8 mouse cellular contexts compared by ENCODE assay signal in the genomic region with DNA sequence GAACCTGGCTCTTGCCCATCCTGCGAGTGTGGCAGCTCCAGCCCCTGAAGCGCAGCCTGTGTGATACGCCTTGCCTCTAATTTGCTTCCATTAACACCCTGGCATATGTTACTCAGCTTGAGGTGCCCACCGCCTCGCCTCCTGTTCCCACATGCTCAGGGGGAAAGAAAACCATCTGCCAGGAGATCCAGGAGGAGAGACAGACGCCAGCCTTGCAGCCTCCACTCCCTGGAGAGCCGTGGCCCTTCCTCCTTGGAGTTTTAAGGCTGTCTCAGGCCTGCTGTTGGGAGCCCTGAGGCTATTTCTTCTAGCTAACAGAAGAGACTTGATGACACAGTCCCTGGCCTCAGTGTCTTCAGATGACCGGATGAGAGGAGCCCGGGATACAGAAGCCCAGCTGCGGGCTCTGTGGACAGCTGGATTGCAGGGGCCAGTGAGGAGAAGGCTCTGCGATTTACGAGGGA. TPM values are rescaled to one million over a fixed set of nuclear protein-coding genes. Genes with fewer than 3 reads are reported as not detected.
DNase-seq lines count a peak whose midpoint lies in the region; ATAC-seq and TF ChIP-seq lines count a peak whose summit lies in the region.
"Had no signal": no experiment of that assay in that cellular context is flagged by ENCODE, and none has a peak within 500 bp of the region (broad histone marks: within the 10 kb centered on the region; RNA-seq: fewer than 3 reads in every experiment).

No protein-coding gene starts in this region.

- TF ChIP-seq POLR2A in myocyte (IDR thresholded peaks at IDR 0.05; ENCODE audit: insufficient read length, low read depth) = no peak

- no peak overlapping the region for H3K4me2 ChIP-seq in embryonic facial prominence, embryonic 11.5 days (ENCODE audit: low read depth, low read length)
- 0 out of 2 replicates have a peak overlapping the region, but pooled peaks have one; percentile 22 for H3K4me2 ChIP-seq in heart, embryonic 14.5 days (ENCODE audit: low read length)
- H3K4me2 ChIP-seq in myocyte (ENCODE audit: low read depth) = peak overlapping the region; percentile 55
- H3K4me2 ChIP-seq: liver, embryonic 13.5 days had no signal

- H3ac ChIP-seq in myocyte (ENCODE audit: control insufficient read depth, insufficient read length) = no peak overlapping the region

- no peaks in the 10 kb centered on the region for H3K9me3 ChIP-seq in embryonic facial prominence, embryonic 11.5 days (replicated peaks; ENCODE audit: control insufficient read depth, low read length)
- H3K9me3 ChIP-seq in heart, embryonic 14.5 days (ENCODE audit: control insufficient read depth, low read length) = no peaks in the 10 kb centered on the region
- H3K9me3 ChIP-seq: liver, embryonic 13.5 days had no signal

- peak; percentile 59; the same call in 1 of the 2 replicates for ATAC-seq in embryonic facial prominence, embryonic 11.5 days (replicated peaks; ENCODE audit: insufficient number of reproducible peaks, low FRiP score, low TSS enrichment, low read depth)
- no peak for ATAC-seq in heart, embryonic 14.5 days (ENCODE audit: insufficient number of reproducible peaks, insufficient read depth, low FRiP score, low read depth)

- no peaks in the 10 kb centered on the region for H3K27me3 ChIP-seq in embryonic facial prominence, embryonic 11.5 days (ENCODE audit: control insufficient read depth, insufficient read depth, low read length)
- no peaks in the 10 kb centered on the region for H3K27me3 ChIP-seq in heart, embryonic 14.5 days (ENCODE audit: control insufficient read depth, insufficient read depth, low read length)
- H3K27me3 ChIP-seq in myocyte (ENCODE audit: control insufficient read depth, insufficient read depth, insufficient read length) = no peaks in the 10 kb centered on the region
- H3K27me3 ChIP-seq: liver, embryonic 13.5 days had no signal

- DNase-seq in cerebellum, adult 9-10 months = peak; percentile 68
- no peak for DNase-seq in embryonic facial prominence, embryonic 11.5 days (ENCODE audit: low spot score)
- DNase-seq in kidney, postnatal 36 days = peak; percentile 36 to 40
- DNase-seq in testis, postnatal 14 days (ENCODE audit: low spot score) = no peak
- DNase-seq in adrenal gland, postnatal 14 days = no peak
- DNase-seq: liver, embryonic 13.5 days had no signal

- H3K4me3 ChIP-seq in embryonic facial prominence, embryonic 11.5 days (ENCODE audit: low read depth, low read length) = no peak overlapping the region
- no peak overlapping the region for H3K4me3 ChIP-seq in heart, embryonic 14.5 days (ENCODE audit: control insufficient read depth in 1 of 2, insufficient read depth in 1 of 2, low read depth in 1 of 2, low read length in 2 of 2)
- no peak overlapping the region for H3K4me3 ChIP-seq in myocyte
- H3K4me3 ChIP-seq: liver, embryonic 13.5 days had no signal

- no peak overlapping the region for H3K27ac ChIP-seq in embryonic facial prominence, embryonic 11.5 days (replicated peaks; ENCODE audit: low read depth, low read length)
- peak overlapping the region; percentile 18 to 100 for H3K27ac ChIP-seq in heart, embryonic 14.5 days (replicated peaks in 1 of 2; ENCODE audit: control insufficient read depth in 1 of 2, insufficient read depth in 1 of 2, low read depth in 2 of 2, low read length in 2 of 2)
- H3K27ac ChIP-seq: liver, embryonic 13.5 days had no signal

- 32% methylated on average over 12 of the region's 12 CpGs for WGBS in embryonic facial prominence, embryonic 11.5 days
- 41% methylated on average over 12 of the region's 12 CpGs for WGBS in heart, embryonic 14.5 days

- H3K79me2 ChIP-seq in myocyte (ENCODE audit: control insufficient read depth, insufficient read depth) = peaks cover 99% of the 10 kb centered on the region

- H3K9ac ChIP-seq in embryonic facial prominence, embryonic 11.5 days (replicated peaks; ENCODE audit: low read length) = no peak overlapping the region
- peak overlapping the region; percentile 45 for H3K9ac ChIP-seq in heart, embryonic 14.5 days (ENCODE audit: low read length)
- H3K9ac ChIP-seq: liver, embryonic 13.5 days had no signal

- H3K4me1 ChIP-seq in embryonic facial prominence, embryonic 11.5 days (ENCODE audit: control insufficient read depth, insufficient read depth, low read length) = peaks cover 5% of the 10 kb centered on the region
- H3K4me1 ChIP-seq in heart, embryonic 14.5 days (ENCODE audit: control insufficient read depth in 2 of 2, insufficient read depth in 2 of 2, low read length in 2 of 2) = peaks cover 64 to 75% of the 10 kb centered on the region in 2 experiments
- H3K4me1 ChIP-seq: liver, embryonic 13.5 days had no signal

- no peaks in the 10 kb centered on the region for H3K36me3 ChIP-seq in embryonic facial prominence, embryonic 11.5 days (replicated peaks; ENCODE audit: control insufficient read depth, insufficient read depth, low read depth, low read length)
- 0 out of 2 replicates have a peak, but pooled peaks cover 4% of the 10 kb centered on the region for H3K36me3 ChIP-seq in heart, embryonic 14.5 days (ENCODE audit: control insufficient read depth, insufficient read depth, low read length)
- H3K36me3 ChIP-seq in myocyte (ENCODE audit: control insufficient read depth, insufficient read depth) = no peaks in the 10 kb centered on the region
- H3K36me3 ChIP-seq: liver, embryonic 13.5 days had no signal

TF ChIP-seq in myocyte, 11 proteins besides CTCF, POLR2A, EP300 and RAD21:
- TF ChIP-seq MYOD1 (IDR thresholded peaks at IDR 0.05; ENCODE audit: control insufficient read depth in 1 of 3, insufficient read length in 2 of 3, low read depth in 2 of 3) = no peak

RNA-seq across cellular contexts. Expression of a gene that starts 32.1 kb away (rescaled TPM):
- 19.8 and 20.5 TPM in 2 replicates for polyA plus RNA-seq in embryonic facial prominence, embryonic 11.5 days (2014; fragmentation: Nextera tagmentation; extraction: Ambion mirVana)
- 24.8 and 27.3 TPM in 2 replicates for polyA plus RNA-seq in heart, embryonic 14.5 days (2014; fragmentation: Nextera tagmentation; extraction: Ambion mirVana)
- 12.4 TPM for polyA plus RNA-seq in myocyte (2012; fragmentation: generic; extraction: Trizol)
- 20.8 and 24.9 TPM in 2 replicates for total RNA-seq in adrenal gland, postnatal 14 days (2021)

Comparison
In these comparisons a context has a peak if more than half of its experiments do, and no peak if none do; other contexts are left out.
1. DNase-seq: peak in cerebellum, adult 9-10 months (single experiment) and kidney, postnatal 36 days (2 of 2); none in embryonic facial prominence, embryonic 11.5 days (single experiment), testis, postnatal 14 days (single experiment) and adrenal gland, postnatal 14 days (single experiment).